Mouse (Mus musculus) thymus, postnatal 14 days (tissue): ENCODE data around the gene Olfr1484.
"Not testable (repeated sequence)": the region's sequence is repeated elsewhere in the genome, so short reads cannot be mapped to it uniquely, and the experiment has no call there.

Experiments
- DNase-seq: peaks from one replicate; pipeline ENCODE4 v3.0.0; 2021

Gene Olfr1484

DNA sequence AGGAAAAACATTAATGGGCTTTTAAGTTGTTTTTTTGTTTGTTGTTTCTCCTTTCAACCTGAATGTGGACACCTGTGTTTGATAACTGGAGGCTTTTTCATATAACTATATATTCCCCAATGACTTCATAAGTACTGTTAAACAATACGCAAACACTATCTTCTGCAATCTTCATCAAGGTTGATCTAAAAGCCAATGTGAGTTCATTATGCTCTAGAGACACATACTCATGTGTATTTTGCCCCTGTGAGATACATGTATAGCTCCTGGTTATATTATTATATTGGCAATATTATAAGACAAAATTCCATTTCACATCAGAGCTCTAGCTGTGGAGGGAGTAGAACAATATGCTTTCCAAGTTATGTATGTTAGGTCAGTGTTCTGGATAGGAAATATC lies at the start of gene Olfr1484:
Olfr1484 (plus strand) TSS at position 301 of the 400 bp plus-strand sequence.
- DNase-seq: no peak

DNA sequence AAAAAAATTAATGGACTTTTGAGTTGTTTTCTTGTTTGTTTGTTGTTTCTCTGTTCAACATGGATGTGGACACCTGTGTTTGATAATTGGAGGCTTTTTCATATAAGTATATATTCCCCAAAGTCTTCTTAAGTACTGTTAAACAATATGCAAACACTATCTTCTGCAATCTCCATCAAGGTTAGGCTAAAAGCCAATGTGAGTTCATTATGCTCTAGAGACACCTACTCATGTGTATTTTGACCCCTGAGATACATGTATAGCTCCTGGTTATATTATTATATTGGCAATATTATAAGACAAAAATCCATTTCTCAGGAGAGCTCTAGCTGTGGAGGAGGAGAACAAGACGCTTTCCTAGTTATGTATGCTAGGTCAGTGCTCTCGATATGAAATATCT lies 33.8 kb downstream of the Olfr1484 start, which contains the start of gene Olfr1487:
Olfr1487 (plus strand) TSS at position 301 of the 400 bp plus-strand sequence.
- not testable (repeated sequence) for DNase-seq

DNA sequence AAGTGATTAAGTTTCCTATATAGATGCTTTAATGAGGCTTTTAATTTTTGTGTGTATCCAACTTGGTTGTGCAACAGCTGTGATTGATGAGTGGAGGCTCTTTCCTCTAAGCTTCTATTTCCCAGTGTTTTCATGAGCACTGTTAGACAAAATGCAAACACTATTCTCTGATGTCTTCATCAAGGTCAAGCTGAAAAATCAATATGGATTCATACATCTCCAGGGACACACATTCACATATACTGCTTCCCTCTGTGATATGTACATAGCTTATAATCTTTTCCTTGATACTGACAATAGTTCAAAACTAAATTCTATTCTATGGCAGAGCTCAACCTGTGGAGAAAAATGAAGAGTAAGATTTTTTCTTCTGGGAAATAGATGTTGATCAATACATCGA lies 48.0 kb downstream of the Olfr1484 start, which contains the start of gene Olfr1489:
Olfr1489 (plus strand) TSS at position 301 of the 400 bp plus-strand sequence.
- no peak for DNase-seq
